Mouse (Mus musculus): ENCODE measurements at regions not wholly inside any gene's neighbourhood (a gene's known extent, or its start where the extent isn't known, plus 50 kb on each side); places are given as distances from the start of the nearest gene placed in this dataset.

GRCm38 (mm10) chr14:48068641-48069040 lies 52.0 kb upstream of the Peli2 start:
- TF ChIP-seq EP300 (IDR thresholded peaks at IDR 0.05; ENCODE audit: low read depth) (no peak), CTCF (IDR thresholded peaks at IDR 0.05; ENCODE audit: low read depth) (no peak)

Measured in liver, embryonic 14.5 days (tissue).